Mouse (Mus musculus) forebrain, embryonic 10.5 days (tissue): Measurements from ENCODE around the gene Sdk1. TPM values are rescaled to one million over a fixed set of nuclear protein-coding genes. Genes with fewer than 3 reads are reported as not detected.

Experiments used
- DNase-seq: peaks from one replicate; pipeline ENCODE4 v3.0.0-alpha.2; 2017; ENCODE audit warnings: low spot score; ENCODE audit errors: extremely low spot score
- H3K27ac ChIP-seq: fragments of 300-500 bp; sonication (generic); 2 replicates; pipeline ENCODE4 v1.5.1; 2016; ENCODE audit warnings: mild to moderate bottlenecking
- H3K27me3 ChIP-seq: fragments of 300-500 bp; sonication (generic); 2 replicates; pipeline ENCODE4 v1.6.1; 2016; ENCODE audit warnings: mild to moderate bottlenecking; ENCODE audit not compliant: poor library complexity, severe bottlenecking
- H3K36me3 ChIP-seq: fragments of 300-500 bp; sonication (generic); replicated peaks from 2 replicates; pipeline ENCODE4 v1.6.1; 2016; ENCODE audit warnings: mild to moderate bottlenecking, moderate library complexity
- H3K4me1 ChIP-seq: fragments of 300-500 bp; sonication (generic); 2 replicates; pipeline ENCODE4 v1.6.1; 2016
- H3K4me3 ChIP-seq: fragments of 300-500 bp; sonication (generic); 2 replicates; pipeline ENCODE4 v1.5.1; 2016; ENCODE audit warnings: mild to moderate bottlenecking, moderate library complexity
- H3K9me3 ChIP-seq: fragments of 300-500 bp; sonication (generic); 2 replicates; pipeline ENCODE4 v1.6.1; 2016; ENCODE audit warnings: mild to moderate bottlenecking, moderate library complexity
- WGBS: fragments of 180-500 bp; shearing (Covaris S2); methylation state at CpG from one replicate; pipeline ENCODE4 v1.1.7; 2016; 5-methylcytosine and 5-hydroxymethylcytosine counted together
- polyA plus RNA-seq: library from polyadenylated mRNA; unstranded; fragments of >200 nt; fragmentation: Nextera tagmentation; extraction: Ambion mirVana; gene quantifications from 2 replicates; pipeline ENCODE4 v1.2.1, GENCODE M21; 2016

Sdk1 gene
- polyA plus RNA-seq = 0.52 and 0.58 TPM in 2 replicates

DNA sequence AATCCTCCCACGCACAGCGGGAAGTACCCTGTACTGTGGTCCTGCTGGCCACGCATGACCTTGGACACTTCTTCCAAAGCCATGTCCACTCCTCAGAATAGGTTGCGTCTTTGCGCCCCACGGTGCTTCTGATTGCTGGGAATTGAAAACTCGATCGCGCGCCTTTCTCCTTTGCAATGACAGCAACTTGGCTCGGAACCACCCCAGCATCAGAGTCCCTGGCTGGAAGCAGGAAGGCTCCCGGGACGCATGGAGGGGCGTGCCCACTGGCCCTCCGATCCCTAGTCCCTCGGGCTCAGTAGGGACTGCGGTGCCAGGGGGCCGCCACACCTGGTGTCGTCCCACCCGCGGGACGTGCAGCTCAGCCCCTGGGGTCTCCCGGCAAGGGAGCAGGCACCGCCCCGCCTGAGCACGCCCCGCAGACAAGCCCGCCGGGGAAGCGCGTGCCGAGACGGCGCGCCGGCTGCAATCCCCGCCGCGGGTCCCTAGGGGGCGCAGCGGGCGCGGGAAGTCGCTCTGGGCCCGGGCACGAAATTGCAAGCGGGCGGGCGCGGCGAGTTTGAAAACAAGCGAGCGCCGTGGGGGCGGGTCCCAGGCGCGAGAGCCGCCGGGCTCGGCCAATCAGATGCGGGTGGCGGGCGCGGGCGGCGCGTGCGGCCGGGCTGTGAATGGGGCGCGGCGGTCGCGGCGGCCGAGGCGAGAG lies at the start of gene Sdk1:
Gene Sdk1, plus strand, starts transcription at position 650 of the 703 bp plus-strand sequence.
- H3K4me3 ChIP-seq = peak within 1 kb of the TSS; percentile 75
- peaks cover 71% of the 10 kb centered on the region for H3K27me3 ChIP-seq
- WGBS = under 1% methylated on average over 75 of the region's 77 CpGs
- H3K27ac ChIP-seq = peak within 1 kb of the TSS; percentile 85
- H3K36me3 ChIP-seq = no peaks in the 10 kb centered on the region
- peak; percentile 93 for DNase-seq
- peaks cover 42% of the 10 kb centered on the region for H3K4me1 ChIP-seq
- no peaks in the 10 kb centered on the region for H3K9me3 ChIP-seq

DNA sequence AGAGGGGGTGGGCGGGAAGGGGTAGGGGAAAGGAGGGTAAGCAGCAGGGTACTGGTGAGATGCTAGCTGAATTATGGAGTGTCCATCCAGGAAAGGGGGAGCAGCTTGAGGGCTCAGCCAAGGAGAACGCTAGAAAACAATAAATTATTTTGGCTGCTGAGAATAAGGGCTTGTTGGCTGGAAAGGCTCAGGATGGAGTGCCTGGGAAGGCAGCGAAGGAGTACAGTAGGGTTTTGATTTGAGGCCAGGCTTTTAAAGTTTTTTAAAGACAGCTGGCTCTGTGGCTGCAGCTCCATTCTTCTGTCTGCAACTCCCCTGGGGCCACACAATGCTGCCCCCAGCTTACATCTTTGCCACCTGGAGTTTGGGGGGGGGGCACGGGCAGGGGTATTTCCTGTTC lies 44.0 kb upstream of the Sdk1 start:
- Histone ChIP-seq H3K4me1 (peaks cover 15% of the 10 kb centered on the region), H3K9me3 (no peaks in the 10 kb centered on the region), H3K27me3 (no peaks in the 10 kb centered on the region), H3K4me3 (no peak overlapping the region), H3K27ac (no peak overlapping the region), H3K36me3 (no peaks in the 10 kb centered on the region)
- WGBS = 52% methylated on average over 4 of the region's 4 CpGs
- DNase-seq = no peak

DNA sequence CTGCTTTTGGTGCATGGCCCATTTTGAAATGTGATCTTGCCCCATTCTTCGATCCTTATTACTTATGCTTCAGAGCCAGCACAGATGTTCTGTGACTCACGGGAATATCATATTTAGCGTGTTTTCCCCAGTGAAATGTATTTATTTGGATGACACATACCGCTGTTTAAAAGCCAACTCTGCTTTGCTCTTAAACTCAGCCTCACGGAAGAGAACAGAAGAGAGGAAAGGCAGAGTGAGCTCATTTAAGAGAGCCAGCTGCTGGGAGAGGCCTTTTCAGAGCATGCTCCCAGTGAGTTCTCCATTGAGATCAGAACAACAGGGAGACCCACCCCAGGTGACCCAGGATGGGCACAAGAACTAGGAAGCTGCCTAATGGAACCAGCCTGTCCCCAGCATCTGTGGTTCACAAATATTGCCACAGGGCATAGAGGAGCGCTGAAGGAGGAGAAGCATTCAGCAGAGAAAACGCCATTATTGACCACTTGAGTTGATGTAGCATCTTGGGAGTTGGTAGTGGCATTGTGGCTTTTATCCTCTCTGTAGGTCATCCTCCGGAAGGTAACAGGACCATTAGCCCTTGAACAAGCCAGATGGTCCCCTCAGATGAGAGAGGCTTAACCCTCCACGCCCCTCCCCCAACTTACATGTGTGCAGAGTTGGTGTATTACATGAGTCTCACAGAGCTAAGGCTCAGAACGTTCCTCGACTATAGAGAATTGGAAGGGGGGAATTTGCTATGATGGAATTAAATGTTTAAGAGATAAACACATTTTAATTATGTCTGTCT lies 38.8 kb upstream of the Sdk1 start:
- H3K4me1 ChIP-seq = peaks cover 8% of the 10 kb centered on the region
- no peak overlapping the region for H3K4me3 ChIP-seq
- DNase-seq = no peak
- H3K27ac ChIP-seq = no peak overlapping the region
- no peaks in the 10 kb centered on the region for H3K27me3 ChIP-seq
- no peaks in the 10 kb centered on the region for H3K36me3 ChIP-seq
- 88% methylated on average over 11 of the region's 11 CpGs for WGBS
- no peaks in the 10 kb centered on the region for H3K9me3 ChIP-seq

DNA sequence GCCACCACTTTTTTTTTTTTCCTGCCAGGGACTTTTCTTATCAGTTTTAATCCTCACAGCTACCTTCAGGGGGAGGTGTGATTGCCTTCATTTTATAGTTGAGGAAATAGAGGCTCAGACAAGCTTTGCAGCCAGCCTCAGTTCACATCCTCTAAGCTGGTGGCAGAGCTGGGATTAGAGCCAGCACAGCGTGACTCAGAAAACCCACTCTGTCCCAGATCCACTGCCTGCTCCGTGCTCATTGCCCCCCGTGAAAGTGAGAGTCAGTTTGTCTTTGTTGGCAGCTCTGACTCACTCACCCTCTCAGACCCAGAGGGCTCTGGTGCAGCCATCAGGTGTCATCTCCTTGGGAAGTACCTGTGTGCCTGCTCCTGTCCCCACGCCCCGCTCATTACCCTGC lies 34.2 kb upstream of the Sdk1 start:
- H3K4me3 ChIP-seq = no peak overlapping the region
- 55% methylated on average over 5 of the region's 5 CpGs for WGBS
- no peaks in the 10 kb centered on the region for H3K27me3 ChIP-seq
- H3K9me3 ChIP-seq = no peaks in the 10 kb centered on the region
- H3K36me3 ChIP-seq = no peaks in the 10 kb centered on the region
- H3K27ac ChIP-seq = no peak overlapping the region
- peaks cover 5% of the 10 kb centered on the region for H3K4me1 ChIP-seq
- no peak for DNase-seq

DNA sequence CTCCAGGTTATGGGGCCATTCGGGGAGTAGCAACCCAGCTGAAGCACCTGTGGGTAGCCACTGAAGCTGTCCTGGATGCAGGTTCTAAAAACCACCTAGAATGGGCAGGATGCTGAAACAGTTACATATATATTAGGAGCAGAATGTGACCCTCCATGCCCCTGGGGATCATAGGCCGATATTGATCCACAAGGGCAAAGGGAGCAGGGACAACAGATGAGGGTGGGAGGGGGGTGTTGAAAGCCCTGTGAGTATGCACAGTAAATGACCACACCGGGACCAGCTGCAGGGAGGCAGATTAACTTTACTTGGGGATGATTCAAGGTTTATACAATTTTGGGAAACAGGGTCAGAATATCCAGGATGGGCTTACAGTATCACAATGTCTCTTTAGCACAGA lies 16.0 kb upstream of the Sdk1 start:
- Histone ChIP-seq H3K4me1 (no peaks in the 10 kb centered on the region), H3K4me3 (no peak overlapping the region), H3K9me3 (no peaks in the 10 kb centered on the region), H3K27ac (no peak overlapping the region), H3K36me3 (no peaks in the 10 kb centered on the region), H3K27me3 (no peaks in the 10 kb centered on the region)
- no peak for DNase-seq
- WGBS = 85% methylated on average over 3 of the region's 3 CpGs

DNA sequence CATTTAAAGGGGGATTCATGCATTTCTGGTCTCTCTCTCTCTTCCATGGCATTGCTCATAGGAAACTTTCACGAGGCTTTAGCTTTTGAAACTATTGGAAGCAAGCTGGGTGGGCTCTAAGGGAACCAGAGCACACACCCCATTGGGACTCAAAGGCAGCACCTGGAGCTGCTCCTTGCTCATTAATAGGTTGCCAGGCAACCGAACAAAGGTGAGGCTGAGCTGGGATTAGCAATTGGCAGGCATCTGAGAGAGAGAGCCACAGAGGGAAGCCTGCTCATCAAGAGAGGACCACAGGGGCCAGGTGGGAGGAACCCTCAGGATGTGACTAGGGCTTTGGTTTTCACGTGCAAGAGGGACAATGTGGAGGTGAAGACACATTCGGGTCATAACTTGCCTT lies 7.0 kb upstream of the Sdk1 start:
- 12% methylated on average over 4 of the region's 4 CpGs for WGBS
- Histone ChIP-seq H3K4me3 (no peak overlapping the region), H3K27me3 (peaks cover 13% of the 10 kb centered on the region), H3K9me3 (no peaks in the 10 kb centered on the region), H3K36me3 (no peaks in the 10 kb centered on the region), H3K27ac (no peak overlapping the region), H3K4me1 (peaks cover 9% of the 10 kb centered on the region)
- DNase-seq = peak; percentile 44

DNA sequence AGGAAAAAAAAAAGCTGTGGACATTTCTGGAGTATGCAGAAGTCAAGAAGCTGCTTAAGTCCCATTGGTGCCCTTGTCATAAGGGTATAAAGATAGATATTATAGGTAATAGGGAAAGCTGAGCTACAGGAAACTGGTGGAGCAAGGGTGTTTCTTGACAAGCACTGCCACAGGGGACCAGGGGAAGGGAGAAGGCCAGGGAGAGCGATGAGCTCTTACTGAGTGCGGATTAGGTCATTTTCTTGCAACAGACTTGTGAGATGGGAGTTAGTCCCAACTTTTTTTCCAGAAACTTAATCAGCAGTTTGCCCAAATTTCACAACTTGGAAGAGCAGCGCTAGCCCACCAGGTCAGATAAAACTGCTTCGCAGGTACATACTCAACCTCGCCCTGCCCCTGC lies 1.9 kb upstream of the Sdk1 start:
- no peak for DNase-seq
- Histone ChIP-seq H3K4me1 (peaks cover 44% of the 10 kb centered on the region), H3K4me3 (peak overlapping the region; percentile 75; the same call in 1 of the 2 replicates), H3K9me3 (no peaks in the 10 kb centered on the region), H3K27ac (no peak overlapping the region), H3K27me3 (peaks cover 55% of the 10 kb centered on the region), H3K36me3 (no peaks in the 10 kb centered on the region)
- 17% methylated on average over 5 of the region's 5 CpGs for WGBS

DNA sequence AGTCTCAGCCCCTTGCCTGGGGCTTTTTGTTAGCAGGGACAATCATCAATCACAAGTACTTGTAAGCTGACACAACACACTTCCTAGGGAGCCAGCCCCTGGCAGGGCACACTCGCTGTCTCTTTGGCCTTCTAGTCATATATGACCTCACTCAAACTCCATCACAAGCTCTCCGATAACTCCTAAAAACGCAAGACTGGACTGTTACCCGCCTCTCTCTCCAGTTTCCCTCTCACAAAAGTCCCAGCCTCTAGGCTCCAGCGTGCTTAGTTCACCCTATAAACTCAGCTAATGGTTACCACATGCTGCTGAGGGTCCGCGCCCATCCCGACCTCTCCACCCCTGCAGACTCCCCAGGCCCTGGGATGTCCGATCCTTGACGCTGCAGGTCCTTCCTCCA lies 849 bp upstream of the Sdk1 start:
- Histone ChIP-seq H3K4me1 (peaks cover 42% of the 10 kb centered on the region), H3K27me3 (peaks cover 65% of the 10 kb centered on the region), H3K27ac (peak overlapping the region; percentile 85), H3K36me3 (no peaks in the 10 kb centered on the region), H3K4me3 (peak overlapping the region; percentile 75), H3K9me3 (no peaks in the 10 kb centered on the region)
- WGBS = 1% methylated on average over 10 of the region's 10 CpGs
- DNase-seq = peak; percentile 51

DNA sequence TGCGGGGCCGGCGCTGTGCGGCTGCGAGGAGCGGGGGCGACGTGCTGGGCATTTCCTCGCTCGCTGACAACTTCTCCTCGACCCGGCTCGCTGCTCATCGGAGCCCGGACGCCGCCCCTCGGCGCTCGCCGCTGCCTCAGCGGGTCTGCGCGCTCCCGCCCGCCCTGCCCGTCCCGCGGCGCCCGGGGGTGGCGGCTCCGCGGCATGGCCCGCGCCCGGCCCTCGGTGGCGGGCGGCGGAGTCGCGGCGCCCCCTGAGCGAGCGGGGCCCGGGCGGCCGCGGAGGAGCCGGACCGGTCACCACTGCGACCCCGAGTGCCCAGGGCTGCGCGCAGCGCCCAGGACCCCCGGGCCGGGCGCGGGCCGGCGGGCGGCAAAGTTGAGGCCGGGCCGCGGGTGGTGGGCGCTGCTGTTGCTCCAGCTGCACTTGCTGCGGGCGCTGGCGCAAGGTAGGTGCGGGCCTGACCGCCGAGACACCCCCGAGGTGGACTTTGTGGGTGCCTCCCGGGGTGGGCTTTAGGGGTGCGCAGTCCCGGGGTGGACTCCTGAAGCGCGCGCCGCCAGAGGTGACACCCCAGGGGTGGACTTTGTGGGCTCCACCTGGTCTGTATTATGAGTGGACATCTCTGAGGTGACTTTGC lies 475 bp downstream of the Sdk1 start:
- DNase-seq = no peak
- Histone ChIP-seq H3K27ac (peak overlapping the region; percentile 85), H3K9me3 (no peaks in the 10 kb centered on the region), H3K36me3 (no peaks in the 10 kb centered on the region), H3K4me1 (peaks cover 42% of the 10 kb centered on the region), H3K27me3 (peaks cover 77% of the 10 kb centered on the region), H3K4me3 (peak overlapping the region; percentile 75)
- WGBS = under 1% methylated on average over 82 of the region's 82 CpGs

DNA sequence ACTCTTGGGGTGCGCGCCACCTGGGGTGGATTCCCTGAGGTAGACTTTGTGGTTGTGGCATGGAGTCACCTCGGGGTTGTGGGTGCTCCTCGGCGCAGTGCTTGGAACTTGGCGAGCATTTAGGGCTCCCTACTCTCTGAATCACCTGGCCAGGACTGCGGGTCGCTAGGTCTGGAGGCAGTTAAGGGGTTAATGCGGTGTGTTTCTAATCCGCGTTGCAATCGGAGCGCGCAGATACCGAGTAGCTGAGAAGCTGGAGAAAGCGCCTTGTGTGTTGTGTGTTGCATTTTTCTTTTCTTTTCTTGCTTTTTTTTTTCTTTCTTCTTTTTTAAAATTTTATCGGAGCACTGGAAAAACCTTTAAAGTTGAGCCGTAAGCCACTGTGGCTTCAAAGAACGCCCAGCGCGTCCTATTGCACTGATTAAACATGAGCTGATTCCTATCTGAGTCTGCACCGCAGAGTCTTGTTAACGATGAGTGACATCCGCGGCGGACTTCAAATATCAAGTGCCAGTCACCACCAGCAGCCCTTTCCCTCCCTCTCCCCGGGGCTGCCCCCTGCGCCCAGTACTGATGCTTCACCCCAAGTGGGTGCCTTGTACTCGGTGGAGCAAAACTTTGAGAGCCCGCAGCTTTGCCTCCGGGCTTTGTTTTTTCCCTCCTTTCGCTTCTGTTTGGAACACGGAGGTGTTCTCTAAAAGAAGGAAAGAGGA lies 2.1 kb downstream of the Sdk1 start:
- H3K9me3 ChIP-seq = no peaks in the 10 kb centered on the region
- no peak overlapping the region for H3K27ac ChIP-seq
- 3% methylated on average over 33 of the region's 33 CpGs for WGBS
- DNase-seq = peak; percentile 45
- peaks cover 42% of the 10 kb centered on the region for H3K4me1 ChIP-seq
- peaks cover 74% of the 10 kb centered on the region for H3K27me3 ChIP-seq
- peak overlapping the region; percentile 75 for H3K4me3 ChIP-seq
- H3K36me3 ChIP-seq = no peaks in the 10 kb centered on the region

DNA sequence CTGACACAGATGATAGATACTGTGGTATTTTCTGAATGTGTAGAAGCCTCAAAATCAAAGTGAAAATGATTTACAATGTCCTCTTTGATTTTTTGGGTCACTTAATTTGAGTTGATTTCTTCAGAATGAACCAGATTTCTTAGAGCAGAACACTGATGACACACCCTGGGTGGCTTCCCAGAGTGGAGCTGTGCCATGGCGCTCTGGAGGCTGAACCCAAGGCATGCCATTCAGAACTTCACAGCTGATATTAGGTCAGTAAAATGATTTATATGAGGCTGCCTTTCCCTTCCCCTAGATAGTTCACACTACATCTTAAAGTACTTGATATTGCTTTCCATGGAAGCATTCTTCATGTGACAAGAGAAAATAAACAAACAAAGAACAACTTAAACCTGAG lies 23.0 kb downstream of the Sdk1 start:
- no peak for DNase-seq
- no peaks in the 10 kb centered on the region for H3K36me3 ChIP-seq
- H3K9me3 ChIP-seq = no peaks in the 10 kb centered on the region
- no peaks in the 10 kb centered on the region for H3K4me1 ChIP-seq
- H3K27ac ChIP-seq = no peak overlapping the region
- whole genome bisulfite sequencing = 97% methylated on average over 1 of the region's 1 CpGs
- no peaks in the 10 kb centered on the region for H3K27me3 ChIP-seq
- H3K4me3 ChIP-seq = no peak overlapping the region

DNA sequence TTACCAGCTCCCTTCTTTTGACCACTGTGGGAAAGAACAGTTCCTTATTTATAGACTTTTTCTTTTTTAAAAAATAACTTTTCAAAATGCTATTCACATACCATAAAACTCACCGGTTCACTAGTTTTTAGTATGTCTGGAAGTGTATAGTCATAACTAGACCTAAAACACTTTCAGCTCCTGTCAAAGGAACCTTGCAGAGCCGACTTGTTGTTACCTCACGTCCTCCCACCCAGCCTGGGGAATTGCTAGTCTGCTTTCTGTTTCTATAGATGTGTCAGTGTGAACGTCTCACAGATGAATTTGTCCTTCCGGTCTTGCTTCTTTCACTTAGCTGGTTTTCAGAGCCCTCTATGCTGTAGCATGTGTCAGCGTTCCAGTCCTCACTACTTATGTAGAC lies 35.8 kb downstream of the Sdk1 start:
- Histone ChIP-seq H3K4me3 (no peak overlapping the region), H3K4me1 (no peaks in the 10 kb centered on the region), H3K9me3 (no peaks in the 10 kb centered on the region), H3K27me3 (no peaks in the 10 kb centered on the region), H3K36me3 (no peaks in the 10 kb centered on the region), H3K27ac (no peak overlapping the region)
- WGBS = 91% methylated on average over 6 of the region's 6 CpGs
- DNase-seq = no peak
